Mouse (Mus musculus): Measurements from ENCODE around the gene Prss48. TPM values are rescaled to one million over a fixed set of nuclear protein-coding genes. Genes with fewer than 3 reads are reported as not detected.

Gene Prss48
- not detected in 2 replicates for polyA plus RNA-seq (2011; ENCODE audit: insufficient read length, low read depth, missing spikeins)

GRCm38 (mm10) chr3:86002423-86002822 lies at the start of gene Prss48:
TSS of gene Prss48 (minus strand) at chr3:86002491.
- TF ChIP-seq POLR2A (IDR thresholded peaks at IDR 0.05; ENCODE audit: low read depth, low read length) = no peak
- no peak for TF ChIP-seq CTCF (IDR thresholded peaks at IDR 0.05; ENCODE audit: borderline replicate concordance, insufficient read depth, low read length)
- no peak within 1 kb of the TSS for H3K4me3 ChIP-seq (ENCODE audit: insufficient read depth, low read length)
- no peak within 1 kb of the TSS for H3K27ac ChIP-seq (ENCODE audit: insufficient read depth, low read length)
- H3K4me1 ChIP-seq (ENCODE audit: control insufficient read depth, insufficient read depth, low read length) = no peaks in the 10 kb centered on the region

DNA sequence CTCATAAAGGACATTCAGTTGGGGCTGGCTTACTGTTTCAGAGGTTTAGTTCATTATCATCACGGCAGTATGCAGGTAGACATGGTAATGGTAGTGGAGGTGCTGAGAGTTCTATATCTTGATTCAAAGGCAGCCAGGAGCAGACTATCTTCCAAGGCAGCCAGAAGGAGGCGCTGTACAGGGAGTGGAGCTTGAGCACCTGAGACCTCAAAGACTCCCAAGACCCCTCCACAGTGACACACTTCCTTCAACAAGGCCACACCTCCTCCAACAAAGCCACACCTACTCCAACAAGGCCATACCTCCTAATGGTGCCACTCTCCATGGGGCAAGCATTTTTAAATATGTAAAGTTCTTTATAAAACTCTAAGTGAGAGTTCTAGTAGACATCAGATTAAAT lies 46.8 kb upstream of the Prss48 start:
- H3K4me3 ChIP-seq (ENCODE audit: insufficient read depth, low read length) = no peak overlapping the region
- peaks cover 2% of the 10 kb centered on the region; the same call in 1 of the 2 replicates for H3K4me1 ChIP-seq (ENCODE audit: control insufficient read depth, insufficient read depth, low read length)
- H3K27ac ChIP-seq (ENCODE audit: insufficient read depth, low read length) = no peak overlapping the region
- TF ChIP-seq POLR2A (IDR thresholded peaks at IDR 0.05; ENCODE audit: low read depth, low read length) = no peak
- no peak for TF ChIP-seq CTCF (IDR thresholded peaks at IDR 0.05; ENCODE audit: borderline replicate concordance, insufficient read depth, low read length)

DNA sequence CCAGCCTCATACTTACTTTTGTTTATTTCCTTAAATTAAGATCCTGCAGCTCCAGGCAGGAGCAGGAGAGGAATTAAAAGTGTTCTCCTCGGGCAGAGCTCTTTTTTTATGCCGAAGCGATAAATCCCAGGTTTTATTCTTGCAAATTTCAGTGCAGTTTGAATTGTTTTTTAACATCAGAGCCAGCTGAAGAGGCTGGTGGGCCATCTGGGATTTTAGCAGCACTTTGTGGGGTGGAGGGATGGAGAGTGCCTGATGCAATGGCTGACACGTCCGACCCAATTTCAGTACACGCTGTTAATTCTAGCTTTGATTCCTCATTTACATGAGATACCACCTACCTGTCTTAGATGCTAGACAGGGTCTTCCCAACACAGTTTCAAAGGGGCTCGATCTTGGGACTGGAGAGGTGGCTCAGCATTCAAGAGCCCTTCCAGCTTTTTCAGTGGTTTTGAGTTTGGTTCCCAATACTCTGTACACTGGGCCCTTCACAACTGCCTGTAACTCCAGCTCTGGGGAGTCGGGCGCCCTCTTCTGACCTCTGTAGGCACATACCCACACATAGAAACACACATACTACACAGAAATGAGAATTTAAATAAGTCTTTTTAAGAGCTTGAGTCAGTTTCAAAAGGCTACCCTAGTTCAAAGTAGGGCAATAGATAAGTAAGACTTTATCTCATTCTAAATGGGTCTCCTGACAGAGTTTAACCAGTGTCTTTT lies 45.6 kb upstream of the Prss48 start:
- no peak overlapping the region for H3K27ac ChIP-seq (ENCODE audit: insufficient read depth, low read length)
- H3K4me3 ChIP-seq (ENCODE audit: insufficient read depth, low read length) = no peak overlapping the region
- H3K4me1 ChIP-seq (ENCODE audit: control insufficient read depth, insufficient read depth, low read length) = peaks cover 2% of the 10 kb centered on the region; the same call in 1 of the 2 replicates
- TF ChIP-seq CTCF (IDR thresholded peaks at IDR 0.05; ENCODE audit: borderline replicate concordance, insufficient read depth, low read length) (no peak), POLR2A (IDR thresholded peaks at IDR 0.05; ENCODE audit: low read depth, low read length) (no peak)

DNA sequence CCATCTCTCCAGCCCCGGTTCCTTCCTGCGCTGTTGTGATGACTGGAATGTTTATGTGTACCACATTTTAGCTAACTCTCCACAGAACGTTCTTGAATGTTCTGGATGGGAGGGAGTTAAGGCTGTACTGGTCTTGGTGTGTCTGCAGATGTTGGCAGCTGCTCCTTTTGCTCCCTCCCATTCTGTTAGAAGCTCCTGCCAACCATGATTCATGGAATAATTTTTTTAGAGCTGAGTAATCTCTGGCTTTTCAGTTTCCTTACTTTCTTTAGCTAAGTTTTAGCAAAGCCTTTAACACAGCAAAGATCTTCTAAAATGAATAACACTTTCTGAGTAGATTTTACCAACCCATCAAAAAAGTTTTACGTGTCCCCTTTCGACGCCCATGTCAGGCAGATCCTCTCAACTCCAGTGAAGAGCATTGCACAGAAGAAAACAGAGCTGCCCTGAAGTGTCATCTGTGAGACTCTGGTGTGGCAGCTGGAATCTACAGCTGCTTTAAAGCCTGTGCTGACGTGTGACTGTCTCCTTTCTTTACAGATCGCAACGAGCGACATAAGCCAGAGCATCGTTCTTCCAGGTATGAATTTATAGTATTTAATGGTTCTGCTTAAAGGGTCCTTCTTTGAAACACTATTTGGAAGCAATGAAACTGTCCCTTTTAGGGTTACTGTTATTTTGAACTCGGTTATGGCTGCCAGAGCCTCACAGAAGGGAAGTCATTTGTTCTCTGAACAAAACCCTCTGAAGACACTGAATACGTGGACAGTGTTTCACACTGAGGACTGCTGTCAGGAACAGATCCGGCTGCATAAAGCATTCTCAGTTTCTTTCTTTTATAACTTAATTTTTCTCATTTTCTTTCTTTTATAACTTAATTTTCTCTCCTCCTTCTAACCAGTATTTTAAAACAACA lies 38.3 kb upstream of the Prss48 start:
- peak; percentile 33; the same call in 1 of the 2 replicates for TF ChIP-seq POLR2A (IDR thresholded peaks at IDR 0.05; ENCODE audit: low read depth, low read length)
- TF ChIP-seq CTCF (IDR thresholded peaks at IDR 0.05; ENCODE audit: borderline replicate concordance, insufficient read depth, low read length) = no peak
- Histone ChIP-seq H3K27ac (ENCODE audit: insufficient read depth, low read length) (peak overlapping the region; percentile 98), H3K4me1 (ENCODE audit: control insufficient read depth, insufficient read depth, low read length) (peaks cover 6% of the 10 kb centered on the region), H3K4me3 (ENCODE audit: insufficient read depth, low read length) (peak overlapping the region; percentile 27)

DNA sequence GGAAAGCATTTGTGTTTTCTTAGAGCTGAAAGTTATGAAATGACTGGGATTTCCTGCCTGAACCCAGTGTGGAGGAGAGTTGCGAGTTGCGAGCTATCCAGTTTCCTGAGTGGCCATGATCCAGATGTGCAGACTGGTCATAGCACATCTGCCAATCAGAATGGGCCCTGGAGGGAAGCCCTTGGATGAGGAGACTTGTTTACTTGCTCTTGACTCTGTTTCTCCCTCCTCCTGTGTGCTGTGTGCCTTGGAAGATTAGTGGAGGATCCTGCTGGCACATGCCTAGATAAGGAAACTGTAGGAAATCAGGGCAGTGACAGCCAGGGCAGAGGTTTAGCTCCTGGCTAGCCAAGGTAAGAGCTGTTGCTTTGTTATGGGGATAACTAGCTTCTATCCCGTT lies 36.4 kb upstream of the Prss48 start:
- peak overlapping the region; percentile 32 for H3K27ac ChIP-seq (ENCODE audit: insufficient read depth, low read length)
- peaks cover 4% of the 10 kb centered on the region; the same call in 1 of the 2 replicates for H3K4me1 ChIP-seq (ENCODE audit: control insufficient read depth, insufficient read depth, low read length)
- TF ChIP-seq POLR2A (IDR thresholded peaks at IDR 0.05; ENCODE audit: low read depth, low read length) (no peak), CTCF (IDR thresholded peaks at IDR 0.05; ENCODE audit: borderline replicate concordance, insufficient read depth, low read length) (no peak)
- H3K4me3 ChIP-seq (ENCODE audit: insufficient read depth, low read length) = no peak overlapping the region

- no peak for TF ChIP-seq POLR2A (IDR thresholded peaks at IDR 0.05; ENCODE audit: low read depth, low read length)
- TF ChIP-seq CTCF (IDR thresholded peaks at IDR 0.05; ENCODE audit: borderline replicate concordance, insufficient read depth, low read length) = no peak
- no peak overlapping the region for H3K27ac ChIP-seq (ENCODE audit: insufficient read depth, low read length)
- H3K4me3 ChIP-seq (ENCODE audit: insufficient read depth, low read length) = no peak overlapping the region
- peaks cover 4% of the 10 kb centered on the region; the same call in 1 of the 2 replicates for H3K4me1 ChIP-seq (ENCODE audit: control insufficient read depth, insufficient read depth, low read length)
Observed at GRCm38 (mm10) chr3:86037926-86038484, 35.7 kb upstream of the Prss48 start.

- Histone ChIP-seq H3K4me1 (ENCODE audit: control insufficient read depth, insufficient read depth, low read length) (no peaks in the 10 kb centered on the region), H3K4me3 (ENCODE audit: insufficient read depth, low read length) (no peak overlapping the region), H3K27ac (ENCODE audit: insufficient read depth, low read length) (no peak overlapping the region)
- TF ChIP-seq POLR2A (IDR thresholded peaks at IDR 0.05; ENCODE audit: low read depth, low read length) = no peak
Observed at GRCm38 (mm10) chr3:86033455-86034090, 31.3 kb upstream of the Prss48 start.

DNA sequence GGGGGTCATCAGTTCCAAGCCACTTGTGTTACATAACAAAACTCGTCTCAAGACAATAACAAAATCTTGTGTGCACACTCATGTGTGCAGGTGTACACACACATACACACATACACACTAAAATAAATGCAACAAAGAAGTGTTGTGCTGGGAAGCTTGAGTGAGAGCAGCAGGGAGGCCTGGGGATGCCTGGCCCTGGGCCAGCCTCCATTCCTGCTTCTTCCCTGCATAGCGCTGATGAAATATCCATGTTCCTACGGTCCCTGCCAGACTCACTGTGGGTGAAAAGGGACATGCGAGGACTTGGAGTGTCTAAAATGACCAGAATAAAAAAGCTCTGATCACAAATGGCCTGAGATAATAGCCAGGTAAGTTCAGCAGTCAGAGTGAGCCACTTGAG lies 28.3 kb upstream of the Prss48 start:
- Histone ChIP-seq H3K27ac (ENCODE audit: insufficient read depth, low read length) (no peak overlapping the region), H3K4me1 (ENCODE audit: control insufficient read depth, insufficient read depth, low read length) (no peaks in the 10 kb centered on the region), H3K4me3 (ENCODE audit: insufficient read depth, low read length) (no peak overlapping the region)
- no peak for TF ChIP-seq CTCF (IDR thresholded peaks at IDR 0.05; ENCODE audit: borderline replicate concordance, insufficient read depth, low read length)
- TF ChIP-seq POLR2A (IDR thresholded peaks at IDR 0.05; ENCODE audit: low read depth, low read length) = no peak

GRCm38 (mm10) chr3:86028658-86029375 lies 26.5 kb upstream of the Prss48 start:
- no peak for TF ChIP-seq POLR2A (IDR thresholded peaks at IDR 0.05; ENCODE audit: low read depth, low read length)
- TF ChIP-seq CTCF (IDR thresholded peaks at IDR 0.05; ENCODE audit: borderline replicate concordance, insufficient read depth, low read length) = no peak

More at GRCm38 (mm10) chr3:86028658-86029375, 26.5 kb upstream of the Prss48 start:
- no peak overlapping the region for H3K4me3 ChIP-seq (ENCODE audit: insufficient read depth, low read length)
- no peak overlapping the region for H3K27ac ChIP-seq (ENCODE audit: insufficient read depth, low read length)
- no peaks in the 10 kb centered on the region for H3K4me1 ChIP-seq (ENCODE audit: control insufficient read depth, insufficient read depth, low read length)
